In genomic region chr13:54757093-54757830, GRCm38 (mm10) we compare ENCODE assay signal across 9 mouse cellular contexts. TPM values are rescaled to one million over a fixed set of nuclear protein-coding genes. Genes with fewer than 3 reads are reported as not detected.
DNase-seq lines count a peak whose midpoint lies in the region; ATAC-seq lines count a peak whose summit lies in the region.
"Had no signal": no experiment of that assay in that cellular context is flagged by ENCODE, and none has a peak within 500 bp of the region (broad histone marks: within the 10 kb centered on the region; RNA-seq: fewer than 3 reads in every experiment).

No protein-coding gene starts in this region.

- peak overlapping the region; percentile 44; the same call in 1 of the 2 replicates for H3K4me3 ChIP-seq in liver, embryonic 11.5 days (ENCODE audit: low read depth, low read length)
- peak overlapping the region; percentile 46 for H3K4me3 ChIP-seq in hindbrain, embryonic 16.5 days (ENCODE audit: low read length)
- H3K4me3 ChIP-seq in neural tube, embryonic 14.5 days (ENCODE audit: low read depth, low read length), result peak overlapping the region; percentile 36

- intact Hi-C loops in gastrocnemius, postnatal 36 days (cut with DNase I), result no loop called here
- intact Hi-C loops in gastrocnemius, postnatal 14 days (cut with DNase I; ENCODE audit: low total_unique reads), result no loop called here

- H3K36me3 ChIP-seq in liver, embryonic 11.5 days (ENCODE audit: control insufficient read depth, insufficient read depth, low read length), result no peaks in the 10 kb centered on the region
- no peaks in the 10 kb centered on the region for H3K36me3 ChIP-seq in hindbrain, embryonic 16.5 days (ENCODE audit: control insufficient read depth, insufficient read depth, low read length)
- H3K36me3 ChIP-seq in neural tube, embryonic 14.5 days (ENCODE audit: control insufficient read depth, insufficient read depth, low read length), result no peaks in the 10 kb centered on the region

- 53% methylated on average over 10 of the region's 10 CpGs for WGBS in liver, embryonic 11.5 days
- 23% methylated on average over 10 of the region's 10 CpGs for WGBS in hindbrain, embryonic 16.5 days
- 28% methylated on average over 10 of the region's 10 CpGs for WGBS in neural tube, embryonic 14.5 days

- no peak overlapping the region for H3K9ac ChIP-seq in liver, embryonic 11.5 days (ENCODE audit: low read depth, low read length)
- peak overlapping the region; percentile 68 for H3K9ac ChIP-seq in hindbrain, embryonic 16.5 days (ENCODE audit: low read depth, low read length)
- peak overlapping the region; percentile 48 for H3K9ac ChIP-seq in neural tube, embryonic 14.5 days (replicated peaks; ENCODE audit: low read depth, low read length)

- peak overlapping the region; percentile 66 for H3K4me2 ChIP-seq in liver, embryonic 11.5 days
- H3K4me2 ChIP-seq in hindbrain, embryonic 16.5 days (ENCODE audit: low read length), result peak overlapping the region; percentile 88
- H3K4me2 ChIP-seq in neural tube, embryonic 14.5 days (ENCODE audit: low read depth, low read length), result peak overlapping the region; percentile 83

- no peaks in the 10 kb centered on the region for H3K4me1 ChIP-seq in liver, embryonic 11.5 days (replicated peaks; ENCODE audit: control insufficient read depth, insufficient read depth, low read length)
- H3K4me1 ChIP-seq in hindbrain, embryonic 16.5 days (ENCODE audit: control insufficient read depth, insufficient read depth, low read depth, low read length), result peaks cover 44% of the 10 kb centered on the region
- H3K4me1 ChIP-seq in neural tube, embryonic 14.5 days (ENCODE audit: control insufficient read depth, insufficient read depth, low read length), result peaks cover 27% of the 10 kb centered on the region

- no peak overlapping the region for H3K27ac ChIP-seq in liver, embryonic 11.5 days (ENCODE audit: low read depth, low read length)
- peak overlapping the region; percentile 94 for H3K27ac ChIP-seq in hindbrain, embryonic 16.5 days (ENCODE audit: low read depth, low read length)
- peak overlapping the region; percentile 92 for H3K27ac ChIP-seq in neural tube, embryonic 14.5 days (ENCODE audit: low read depth, low read length)

- DNase-seq in liver, embryonic 11.5 days (ENCODE audit: low spot score), result no peak
- no peak for DNase-seq in liver
- DNase-seq in cerebellum, postnatal 14 days, result peak; percentile 94 to 96
- DNase-seq in gastrocnemius, postnatal 36 days, result no peak
- DNase-seq in gastrocnemius, postnatal 14 days, result no peak
- no peak for DNase-seq in ovary, postnatal 10 days (ENCODE audit: low spot score)

- no peaks in the 10 kb centered on the region for H3K9me3 ChIP-seq in liver, embryonic 11.5 days (ENCODE audit: control insufficient read depth, low read length)
- H3K9me3 ChIP-seq in hindbrain, embryonic 16.5 days (ENCODE audit: control insufficient read depth, low read length), result no peaks in the 10 kb centered on the region
- H3K9me3 ChIP-seq in neural tube, embryonic 14.5 days (ENCODE audit: control insufficient read depth, low read length), result no peaks in the 10 kb centered on the region

- peaks cover 36% of the 10 kb centered on the region for H3K27me3 ChIP-seq in liver, embryonic 11.5 days (replicated peaks; ENCODE audit: control insufficient read depth, insufficient read depth, low read length)
- H3K27me3 ChIP-seq in hindbrain, embryonic 16.5 days (replicated peaks; ENCODE audit: control insufficient read depth, insufficient read depth, low read length), result no peaks in the 10 kb centered on the region
- H3K27me3 ChIP-seq in neural tube, embryonic 14.5 days (ENCODE audit: control insufficient read depth, insufficient read depth, low read length), result no peaks in the 10 kb centered on the region

- no peak for ATAC-seq in liver, embryonic 11.5 days (replicated peaks; ENCODE audit: low FRiP score)
- no peak for ATAC-seq in hindbrain, embryonic 16.5 days
- 0 out of 2 replicates have a peak, but pooled peaks have one; percentile 0 for ATAC-seq in neural tube, embryonic 14.5 days (ENCODE audit: low read depth)

RNA-seq across cellular contexts. Expression of gene Gprin1, which starts 7.6 kb away (rescaled TPM):
- polyA plus RNA-seq in liver, embryonic 11.5 days (2014; fragmentation: Nextera tagmentation; extraction: Ambion mirVana), result 0.29 and 0.30 TPM in 2 replicates
- 4.5 and 5.7 TPM in 2 replicates for polyA plus RNA-seq in hindbrain, embryonic 16.5 days (2015; fragmentation: Nextera tagmentation; extraction: Ambion mirVana)
- polyA plus RNA-seq in neural tube, embryonic 14.5 days (2014; fragmentation: Nextera tagmentation; extraction: Ambion mirVana), result 17.3 and 19.6 TPM in 2 replicates
- not detected for total RNA-seq in gastrocnemius, postnatal 36 days (2021)
- total RNA-seq in gastrocnemius, postnatal 14 days (2021), result under 1 TPM; 0.09 to 0.12 TPM
- total RNA-seq: gastrocnemius, adult 18-20 months had no signal

RNA-seq across cellular contexts. Expression of gene Sncb, which starts 9.1 kb away (rescaled TPM):
- polyA plus RNA-seq in liver, embryonic 11.5 days (2014; fragmentation: Nextera tagmentation; extraction: Ambion mirVana), result not detected in 2 replicates
- 130 and 157 TPM in 2 replicates for polyA plus RNA-seq in hindbrain, embryonic 16.5 days (2015; fragmentation: Nextera tagmentation; extraction: Ambion mirVana)
- 61.3 and 118 TPM in 2 replicates for polyA plus RNA-seq in neural tube, embryonic 14.5 days (2014; fragmentation: Nextera tagmentation; extraction: Ambion mirVana)
- total RNA-seq in gastrocnemius, postnatal 36 days (2021), result not detected
- total RNA-seq in gastrocnemius, postnatal 14 days (2021), result under 1 TPM in 1 of 2 experiments, not detected in 1; 0.18 TPM
- total RNA-seq: gastrocnemius, adult 18-20 months had no signal

RNA-seq across cellular contexts. Expression of gene Eif4e1b, which starts 26.5 kb away (rescaled TPM):
- polyA plus RNA-seq in liver, embryonic 11.5 days (2014; fragmentation: Nextera tagmentation; extraction: Ambion mirVana), result not detected in 2 replicates
- not detected in 2 replicates for polyA plus RNA-seq in hindbrain, embryonic 16.5 days (2015; fragmentation: Nextera tagmentation; extraction: Ambion mirVana)
- polyA plus RNA-seq in neural tube, embryonic 14.5 days (2014; fragmentation: Nextera tagmentation; extraction: Ambion mirVana), result not detected in 2 replicates
- total RNA-seq in gastrocnemius, postnatal 36 days (2021), result not detected
- total RNA-seq in gastrocnemius, postnatal 14 days (2021), result not detected
- total RNA-seq: gastrocnemius, adult 18-20 months had no signal

RNA-seq across cellular contexts. Expression of gene Tspan17, which starts 31.9 kb away (rescaled TPM):
- polyA plus RNA-seq in liver, embryonic 11.5 days (2014; fragmentation: Nextera tagmentation; extraction: Ambion mirVana), result 2.3 and 2.6 TPM in 2 replicates
- 105 and 131 TPM in 2 replicates for polyA plus RNA-seq in hindbrain, embryonic 16.5 days (2015; fragmentation: Nextera tagmentation; extraction: Ambion mirVana)
- 78.1 and 82.3 TPM in 2 replicates for polyA plus RNA-seq in neural tube, embryonic 14.5 days (2014; fragmentation: Nextera tagmentation; extraction: Ambion mirVana)
- total RNA-seq in gastrocnemius, postnatal 36 days (2021), result 10 to 100 TPM; 16.3 to 23.4 TPM
- total RNA-seq in gastrocnemius, postnatal 14 days (2021), result 10 to 100 TPM; 23.0 to 25.8 TPM

RNA-seq across cellular contexts. Expression of gene Cdhr2, which starts 56.0 kb away (rescaled TPM):
- 7.4 and 8.3 TPM in 2 replicates for polyA plus RNA-seq in liver, embryonic 11.5 days (2014; fragmentation: Nextera tagmentation; extraction: Ambion mirVana)
- polyA plus RNA-seq in hindbrain, embryonic 16.5 days (2015; fragmentation: Nextera tagmentation; extraction: Ambion mirVana), result 0.16 and 0.21 TPM in 2 replicates
- polyA plus RNA-seq in neural tube, embryonic 14.5 days (2014; fragmentation: Nextera tagmentation; extraction: Ambion mirVana), result 0.21 and 0.29 TPM in 2 replicates
- not detected for total RNA-seq in gastrocnemius, postnatal 36 days (2021)
- not detected for total RNA-seq in gastrocnemius, postnatal 14 days (2021)
- total RNA-seq: gastrocnemius, adult 18-20 months had no signal

Comparison
In these comparisons a context has a peak if more than half of its experiments do, and no peak if none do; other contexts are left out.
1. DNase-seq: peak in cerebellum, postnatal 14 days (2 of 2); none in liver, embryonic 11.5 days (single experiment), liver (single experiment), gastrocnemius, postnatal 36 days (0 of 2), gastrocnemius, postnatal 14 days (single experiment) and ovary, postnatal 10 days (single experiment).
2. RNA of gene Sncb, which starts 9.1 kb away (polyA plus RNA-seq): 130 to 157 TPM in hindbrain, embryonic 16.5 days and 61.3 to 118 TPM in neural tube, embryonic 14.5 days; not detected in liver, embryonic 11.5 days; every median in the first group is over 10 times any median in the second.
3. Peak in every context shown above with its lines, with median percentiles within 50 percentile points of each other: H3K4me2 ChIP-seq and H3K4me3 ChIP-seq.